Mouse (Mus musculus): ENCODE data around the gene Atg10. TPM values are rescaled to one million over a fixed set of nuclear protein-coding genes. Genes with fewer than 3 reads are reported as not detected.

Gene Atg10
- polyA plus RNA-seq, 1 experiment from 2014 or later: 15.8 TPM

DNA sequence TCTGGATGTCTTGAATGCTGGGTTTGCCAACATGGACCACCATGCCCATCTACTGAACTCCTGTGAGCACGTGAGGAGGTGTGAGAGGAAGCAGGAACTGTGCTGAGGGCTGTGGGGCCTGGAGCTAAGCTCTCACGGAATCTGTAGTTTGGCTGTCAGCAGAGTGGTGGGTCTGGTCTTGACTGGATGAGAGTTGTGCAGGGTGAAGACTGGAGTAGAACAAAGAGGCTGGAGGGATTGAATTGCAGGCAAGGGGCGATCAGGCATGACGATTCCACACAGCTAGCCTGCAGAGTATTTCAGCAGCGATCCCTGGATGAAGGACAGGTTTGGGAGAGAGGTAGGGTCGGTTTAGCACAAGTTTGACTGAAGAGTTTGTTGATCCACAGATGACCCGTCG, 10.8 kb downstream of the Atg10 start:
- no peak for ATAC-seq (ENCODE audit: low FRiP score, low read depth)
- no peak overlapping the region for H3K9ac ChIP-seq (replicated peaks)
- H3K4me2 ChIP-seq (replicated peaks): no peak overlapping the region
- no peak overlapping the region for H3K27ac ChIP-seq (replicated peaks)
- H3K36me3 ChIP-seq: peaks cover 3% of the 10 kb centered on the region; the same call in 1 of the 2 replicates
- WGBS: 75% methylated on average over 8 of the region's 8 CpGs
- H3K27me3 ChIP-seq: no peaks in the 10 kb centered on the region
- H3K9me3 ChIP-seq: no peaks in the 10 kb centered on the region
- H3K4me1 ChIP-seq: no peaks in the 10 kb centered on the region
- H3K4me3 ChIP-seq: no peak overlapping the region

DNA sequence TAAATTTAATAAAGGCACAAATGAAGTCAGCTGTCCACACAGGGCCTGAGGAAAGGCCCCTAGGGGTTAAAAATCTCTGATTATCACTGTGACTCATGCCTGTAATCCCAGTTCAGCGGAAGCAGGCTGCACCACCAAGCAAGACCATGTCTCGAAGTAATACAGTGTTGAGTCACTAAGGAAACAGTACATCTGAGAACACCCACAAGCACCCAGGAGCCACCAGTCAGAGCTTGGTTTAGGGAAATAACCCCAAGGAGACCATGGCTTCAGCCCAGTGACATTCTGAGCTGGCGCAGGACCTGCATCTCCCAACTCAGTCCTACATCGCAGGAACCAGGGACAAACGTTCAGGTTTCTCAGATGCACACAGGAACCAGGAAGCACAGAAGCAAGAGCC, 17.5 kb downstream of the Atg10 start:
- H3K36me3 ChIP-seq: no peaks in the 10 kb centered on the region
- ATAC-seq (ENCODE audit: low FRiP score, low read depth): no peak
- WGBS: 88% methylated on average over 5 of the region's 5 CpGs
- no peaks in the 10 kb centered on the region for H3K4me1 ChIP-seq
- no peak overlapping the region for H3K4me3 ChIP-seq
- no peaks in the 10 kb centered on the region for H3K9me3 ChIP-seq
- H3K9ac ChIP-seq (replicated peaks): no peak overlapping the region
- H3K27ac ChIP-seq (replicated peaks): no peak overlapping the region
- H3K27me3 ChIP-seq: no peaks in the 10 kb centered on the region
- H3K4me2 ChIP-seq (replicated peaks): no peak overlapping the region

DNA sequence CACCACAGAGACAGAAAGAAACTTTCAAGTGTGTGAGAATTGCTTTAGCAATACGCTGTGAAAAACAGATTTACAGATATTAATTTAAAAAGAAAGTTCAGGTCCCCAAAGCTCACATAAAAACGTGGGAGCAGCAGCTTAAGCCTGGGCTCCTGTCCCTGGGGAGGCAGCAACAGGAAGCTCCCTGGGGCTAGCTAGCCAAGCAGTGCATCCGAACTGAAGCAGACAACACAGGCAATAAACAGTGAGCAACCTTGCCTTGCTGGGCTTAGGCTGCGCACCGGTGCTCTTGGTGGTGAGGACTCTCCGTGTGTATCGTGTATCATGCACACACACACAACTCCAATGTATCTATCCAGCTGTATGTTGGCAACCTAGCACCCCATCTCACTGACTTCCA, 21.2 kb downstream of the Atg10 start:
- ATAC-seq (ENCODE audit: low FRiP score, low read depth): no peak
- H3K27me3 ChIP-seq: no peaks in the 10 kb centered on the region

DNA sequence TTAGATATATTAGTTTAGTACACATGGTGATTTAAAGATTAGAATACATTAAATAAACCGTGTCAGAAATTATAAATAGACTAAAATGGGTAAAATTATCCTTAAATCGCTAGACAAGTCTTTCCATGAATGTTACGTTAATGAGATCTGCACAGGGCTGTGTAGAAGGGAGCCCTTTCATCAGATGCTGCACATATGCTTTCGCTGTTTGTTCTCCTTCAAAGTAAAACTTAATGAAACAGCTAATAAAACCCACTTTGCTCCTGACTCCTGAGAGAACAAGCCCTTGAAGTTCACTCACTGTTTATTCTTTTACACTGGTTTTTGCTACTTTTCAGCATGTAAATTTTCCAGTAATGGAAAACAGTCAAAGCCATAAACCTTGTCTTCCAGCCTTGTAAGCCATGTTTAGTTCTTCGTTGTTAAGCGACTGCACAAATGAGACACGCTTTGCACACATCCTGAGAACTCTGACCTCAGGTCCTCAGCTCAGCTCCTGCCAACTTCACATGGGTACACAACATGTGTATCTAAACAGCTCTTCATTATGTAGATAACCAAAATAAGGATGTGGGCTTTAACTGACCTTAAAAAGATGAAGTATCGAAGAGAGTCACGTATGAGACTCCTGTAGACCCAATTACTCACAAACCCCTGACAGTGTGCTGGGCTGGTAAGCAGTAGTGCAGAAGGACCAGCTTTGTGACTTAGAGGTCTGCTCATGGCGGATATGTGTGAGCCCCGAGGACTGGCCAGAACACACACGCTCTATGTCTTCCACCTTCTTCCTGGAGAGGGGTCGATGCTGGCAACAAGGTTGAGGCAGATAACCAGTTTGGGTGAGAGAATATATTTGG, 36.2 kb downstream of the Atg10 start:
- H3K4me2 ChIP-seq (replicated peaks): no peak overlapping the region
- no peak for ATAC-seq (ENCODE audit: low FRiP score, low read depth)
- H3K36me3 ChIP-seq: no peaks in the 10 kb centered on the region
- H3K4me3 ChIP-seq: no peak overlapping the region
- no peaks in the 10 kb centered on the region for H3K9me3 ChIP-seq
- H3K27ac ChIP-seq (replicated peaks): no peak overlapping the region
- no peak overlapping the region for H3K9ac ChIP-seq (replicated peaks)
- 90% methylated on average over 13 of the region's 13 CpGs for WGBS
- H3K27me3 ChIP-seq: no peaks in the 10 kb centered on the region
- H3K4me1 ChIP-seq: no peaks in the 10 kb centered on the region

More for the DNA sequence above, 21.2 kb downstream of the Atg10 start:
- 73% methylated on average over 7 of the region's 7 CpGs for WGBS
- H3K4me3 ChIP-seq: no peak overlapping the region
- no peaks in the 10 kb centered on the region for H3K36me3 ChIP-seq
- H3K4me1 ChIP-seq: no peaks in the 10 kb centered on the region
- H3K4me2 ChIP-seq (replicated peaks): no peak overlapping the region
- H3K9ac ChIP-seq (replicated peaks): no peak overlapping the region
- no peaks in the 10 kb centered on the region for H3K9me3 ChIP-seq
- no peak overlapping the region for H3K27ac ChIP-seq (replicated peaks)

DNA sequence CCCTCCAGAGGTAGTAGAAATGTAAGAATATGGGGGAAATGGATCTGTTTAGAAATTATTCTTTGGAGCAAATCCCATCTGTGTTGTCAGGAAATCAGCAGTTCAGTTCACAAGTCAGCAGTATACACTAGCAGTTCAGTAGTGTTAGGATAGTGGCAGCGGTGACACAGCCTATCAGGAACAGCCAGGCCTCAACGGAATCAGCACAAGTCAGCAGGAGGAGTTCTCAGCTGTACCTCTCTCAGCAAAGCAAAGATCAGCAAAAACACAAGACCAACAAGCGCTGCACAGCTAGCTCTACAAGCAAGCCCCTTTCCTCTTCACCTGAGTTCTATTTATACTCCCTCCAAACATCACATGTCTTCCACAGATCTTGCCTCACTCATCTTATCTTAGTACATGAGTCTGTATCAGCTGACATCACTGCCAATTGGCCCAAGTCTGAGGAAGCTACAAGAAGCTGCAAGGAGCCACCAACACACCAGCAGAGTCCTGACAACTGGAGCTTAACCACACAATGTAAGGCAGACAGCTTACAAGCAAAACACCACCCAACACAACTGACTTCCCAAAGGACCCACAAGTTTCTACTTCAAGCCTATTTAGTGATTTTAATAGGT, 38.4 kb downstream of the Atg10 start:
- no peak overlapping the region for H3K9ac ChIP-seq (replicated peaks)
- no peaks in the 10 kb centered on the region for H3K4me1 ChIP-seq
- no peaks in the 10 kb centered on the region for H3K27me3 ChIP-seq
- H3K27ac ChIP-seq (replicated peaks): no peak overlapping the region
- H3K9me3 ChIP-seq: no peaks in the 10 kb centered on the region
- no peak overlapping the region for H3K4me3 ChIP-seq
- no peak overlapping the region for H3K4me2 ChIP-seq (replicated peaks)
- no peaks in the 10 kb centered on the region for H3K36me3 ChIP-seq
- 89% methylated on average over 3 of the region's 3 CpGs for WGBS
- ATAC-seq (ENCODE audit: low FRiP score, low read depth): no peak

DNA sequence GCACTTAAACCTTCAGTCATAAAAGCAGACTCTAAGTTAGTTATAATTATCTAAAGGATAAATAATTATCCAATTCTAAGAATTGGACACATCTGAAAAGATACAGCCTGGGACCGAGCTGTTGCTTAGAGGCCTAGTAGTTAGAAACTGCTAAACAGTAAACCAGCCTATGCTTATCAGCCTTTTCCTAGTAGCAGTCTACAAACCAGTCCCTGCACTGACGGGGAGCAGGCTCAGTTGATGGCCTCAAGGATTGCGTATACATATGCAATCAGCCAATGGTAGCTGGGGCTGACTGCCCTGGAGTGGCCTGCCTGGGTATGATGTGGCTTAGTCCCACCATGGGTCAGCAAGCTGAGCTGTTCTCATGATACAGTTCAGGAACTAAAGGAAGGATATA, 39.5 kb downstream of the Atg10 start:
- no peak for ATAC-seq (ENCODE audit: low FRiP score, low read depth)
- Histone ChIP-seq H3K4me3 (no peak overlapping the region), H3K4me1 (peaks cover 10% of the 10 kb centered on the region), H3K9me3 (no peaks in the 10 kb centered on the region), H3K9ac (replicated peaks) (no peak overlapping the region), H3K4me2 (replicated peaks) (no peak overlapping the region), H3K27ac (replicated peaks) (no peak overlapping the region), H3K36me3 (no peaks in the 10 kb centered on the region), H3K27me3 (no peaks in the 10 kb centered on the region)
- 80% methylated on average over 3 of the region's 3 CpGs for WGBS

DNA sequence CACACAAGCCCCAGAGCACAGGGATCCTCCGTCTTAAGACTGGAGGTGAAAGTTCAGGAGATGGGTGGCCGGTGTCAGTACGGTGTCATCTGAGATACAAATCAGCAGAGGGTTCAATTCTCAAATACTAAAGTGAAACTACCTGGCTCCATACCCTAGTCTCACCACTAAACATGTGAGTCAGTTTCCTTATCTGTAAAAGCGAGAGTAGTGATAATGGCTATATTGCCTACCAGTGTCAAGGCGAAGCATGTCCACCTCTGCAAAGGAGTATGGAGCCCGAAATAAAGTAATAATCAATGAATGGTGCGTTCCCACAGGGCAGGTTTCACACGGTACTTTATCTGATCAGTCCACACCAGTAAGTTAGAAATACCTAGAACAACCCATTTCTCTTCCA, 43.4 kb downstream of the Atg10 start:
- Histone ChIP-seq H3K4me3 (no peak overlapping the region), H3K27me3 (no peaks in the 10 kb centered on the region), H3K9me3 (no peaks in the 10 kb centered on the region), H3K4me1 (peaks cover 20% of the 10 kb centered on the region), H3K36me3 (no peaks in the 10 kb centered on the region), H3K27ac (replicated peaks) (0 out of 2 replicates have a peak overlapping the region, but pooled peaks have one; percentile 11), H3K4me2 (replicated peaks) (no peak overlapping the region), H3K9ac (replicated peaks) (no peak overlapping the region)
- ATAC-seq (ENCODE audit: low FRiP score, low read depth): no peak
- 93% methylated on average over 8 of the region's 8 CpGs for WGBS

DNA sequence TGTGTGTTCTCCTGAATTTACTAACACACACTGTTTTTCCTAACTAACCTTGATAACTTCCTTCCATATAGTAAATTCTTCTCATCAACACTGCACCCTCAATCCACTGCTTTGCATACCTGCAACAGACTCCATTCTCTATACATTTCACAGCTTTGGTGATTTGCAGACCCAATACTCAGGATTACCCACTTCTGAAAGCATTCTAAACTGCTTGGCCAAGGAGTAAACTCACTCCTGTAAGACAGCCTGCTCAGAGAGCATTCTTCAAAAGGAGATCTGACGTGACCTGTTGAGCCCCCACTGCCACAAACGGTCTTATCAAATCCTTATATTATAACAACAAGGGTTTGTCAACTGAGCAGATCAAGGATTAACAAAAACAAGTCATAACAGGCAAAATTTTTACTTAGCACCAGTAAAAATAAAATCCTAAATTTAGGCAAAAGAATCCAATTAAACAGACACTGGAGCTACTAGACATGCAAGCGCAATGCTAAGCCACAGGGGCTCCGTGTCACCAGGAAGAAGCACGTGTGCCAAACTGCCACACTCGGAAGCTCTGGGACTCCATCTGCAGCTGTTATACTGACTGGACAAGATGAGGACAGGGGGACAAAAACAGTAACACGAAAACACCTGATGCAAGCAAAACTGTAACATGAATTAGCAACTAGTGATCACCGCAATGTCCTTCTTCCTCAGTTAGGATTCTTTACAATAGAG, 44.4 kb downstream of the Atg10 start:
- ATAC-seq (ENCODE audit: low FRiP score, low read depth): peak; percentile 21
- WGBS: 53% methylated on average over 8 of the region's 8 CpGs
- H3K9ac ChIP-seq (replicated peaks): no peak overlapping the region
- H3K4me1 ChIP-seq: peaks cover 20% of the 10 kb centered on the region
- peak overlapping the region; percentile 17; the same call in 1 of the 2 replicates for H3K4me2 ChIP-seq (replicated peaks)
- no peak overlapping the region for H3K4me3 ChIP-seq
- H3K27ac ChIP-seq (replicated peaks): no peak overlapping the region
- no peaks in the 10 kb centered on the region for H3K36me3 ChIP-seq
- no peaks in the 10 kb centered on the region for H3K9me3 ChIP-seq
- H3K27me3 ChIP-seq: no peaks in the 10 kb centered on the region

DNA sequence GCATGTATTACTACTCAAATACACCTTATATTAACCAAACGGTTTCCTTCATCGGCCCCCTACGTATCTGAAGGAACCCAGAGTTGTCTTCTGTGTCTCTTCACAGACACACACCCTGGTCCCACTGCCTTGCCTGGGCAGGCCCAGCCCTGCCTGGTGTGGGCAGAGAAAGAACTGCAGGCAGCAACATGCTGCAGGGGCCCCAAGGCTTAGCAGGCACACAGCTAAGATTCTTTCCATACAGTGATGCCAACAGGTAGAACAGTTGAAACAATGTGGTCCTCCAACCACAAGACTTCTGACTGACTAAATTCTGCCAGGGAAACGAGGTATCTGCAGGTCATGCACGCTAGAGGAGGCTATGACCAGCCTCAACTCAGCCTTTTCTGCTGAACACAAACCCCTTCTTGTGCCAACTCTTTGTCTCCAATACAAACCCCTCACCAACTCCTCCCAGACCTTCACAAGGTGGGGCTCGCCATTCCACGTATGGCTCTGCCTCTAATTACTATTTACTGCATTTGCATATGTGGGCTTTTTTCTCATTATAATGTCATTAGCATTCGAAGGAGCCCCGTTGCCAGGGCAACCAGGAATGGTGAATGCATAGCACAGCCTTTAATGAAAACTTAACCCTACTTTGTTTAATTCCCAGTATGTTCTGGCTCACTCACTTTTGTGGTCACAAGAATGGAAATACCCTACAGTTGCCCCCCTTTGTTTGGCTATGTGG, 45.2 kb downstream of the Atg10 start:
- Histone ChIP-seq H3K36me3 (no peaks in the 10 kb centered on the region), H3K4me1 (peaks cover 20% of the 10 kb centered on the region), H3K9ac (replicated peaks) (no peak overlapping the region), H3K4me3 (no peak overlapping the region), H3K27me3 (no peaks in the 10 kb centered on the region), H3K27ac (replicated peaks) (peak overlapping the region; percentile 64), H3K4me2 (replicated peaks) (peak overlapping the region; percentile 17; the same call in 1 of the 2 replicates), H3K9me3 (no peaks in the 10 kb centered on the region)
- peak; percentile 87 for ATAC-seq (ENCODE audit: low FRiP score, low read depth)
- WGBS: 36% methylated on average over 9 of the region's 9 CpGs

DNA sequence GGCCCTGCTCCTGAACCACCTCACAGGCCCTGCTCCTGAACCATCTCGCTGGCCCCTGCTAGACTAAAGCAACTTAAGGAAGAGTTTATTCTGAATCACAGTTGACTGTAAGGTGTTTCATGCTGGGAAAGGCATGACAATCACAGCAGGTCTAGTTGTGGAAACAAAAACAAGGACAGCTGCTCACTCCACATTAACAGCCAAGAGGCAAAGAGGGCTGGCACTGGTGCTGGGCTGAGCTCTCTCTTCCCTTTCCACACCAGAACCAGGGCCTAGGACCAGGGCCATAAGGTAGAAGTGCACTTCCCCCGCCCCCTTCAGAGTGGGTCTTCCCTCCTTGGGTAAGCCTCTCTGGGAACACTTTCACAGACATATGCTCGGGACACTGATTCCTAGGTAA, 48.4 kb downstream of the Atg10 start:
- H3K9ac ChIP-seq (replicated peaks): no peak overlapping the region
- H3K36me3 ChIP-seq: no peaks in the 10 kb centered on the region
- no peak overlapping the region for H3K4me3 ChIP-seq
- H3K4me2 ChIP-seq (replicated peaks): no peak overlapping the region
- no peak overlapping the region for H3K27ac ChIP-seq (replicated peaks)
- H3K27me3 ChIP-seq: no peaks in the 10 kb centered on the region
- ATAC-seq (ENCODE audit: low FRiP score, low read depth): no peak
- H3K9me3 ChIP-seq: no peaks in the 10 kb centered on the region
- WGBS: 62% methylated on average over 3 of the region's 3 CpGs
- peaks cover 20% of the 10 kb centered on the region for H3K4me1 ChIP-seq

DNA sequence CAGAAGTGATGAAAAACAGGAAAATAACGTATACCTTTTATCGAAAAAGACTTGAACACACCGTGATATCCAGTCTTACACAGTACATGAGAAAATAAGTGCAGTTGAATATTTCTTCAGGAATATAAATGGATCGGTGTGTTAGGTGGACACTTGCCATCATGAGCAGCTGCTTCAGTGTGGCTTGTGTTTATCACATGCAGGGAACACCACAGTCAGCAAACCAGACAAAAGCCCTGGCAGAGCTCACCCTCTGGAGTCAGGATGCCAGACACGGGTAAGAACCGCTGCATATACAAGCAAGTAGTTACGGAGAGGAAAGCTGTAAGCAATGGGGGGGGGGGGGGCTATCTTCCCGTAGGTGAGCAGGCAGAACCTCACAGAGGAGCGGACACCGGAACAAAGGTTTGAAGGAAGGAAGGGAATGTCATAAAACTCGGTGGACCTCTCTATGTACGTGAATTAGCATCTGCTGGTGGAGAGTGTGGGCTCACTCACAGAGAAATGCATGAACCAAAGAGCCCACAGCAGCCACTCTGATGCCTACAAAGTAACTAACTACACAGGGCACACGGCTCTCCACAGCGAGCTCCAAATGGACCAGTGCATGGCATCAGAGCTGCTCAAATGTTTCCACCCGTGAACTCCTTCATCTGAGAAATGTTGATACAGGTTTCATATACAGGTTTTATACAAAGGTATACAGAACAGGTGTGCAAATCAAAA, 51.8 kb downstream of the Atg10 start:
- WGBS: 88% methylated on average over 15 of the region's 15 CpGs
- H3K9ac ChIP-seq (replicated peaks): no peak overlapping the region
- H3K27me3 ChIP-seq: no peaks in the 10 kb centered on the region
- peak; percentile 34; the same call in 1 of the 2 replicates for ATAC-seq (ENCODE audit: low FRiP score, low read depth)
- H3K4me3 ChIP-seq: no peak overlapping the region
- no peak overlapping the region for H3K27ac ChIP-seq (replicated peaks)
- no peaks in the 10 kb centered on the region for H3K9me3 ChIP-seq
- 0 out of 2 replicates have a peak, but pooled peaks cover under 1% of the 10 kb centered on the region for H3K4me1 ChIP-seq
- no peak overlapping the region for H3K4me2 ChIP-seq (replicated peaks)
- no peaks in the 10 kb centered on the region for H3K36me3 ChIP-seq

All from midbrain, embryonic 12.5 days (tissue).